Comparison of ENCODE assay signal across 15 mouse cellular contexts in genomic region chr7:89151345-89151744, GRCm38 (mm10).
DNase-seq lines count a peak whose midpoint lies in the region; ATAC-seq and TF ChIP-seq lines count a peak whose summit lies in the region.
"Had no signal": no experiment of that assay in that cellular context is flagged by ENCODE, and none has a peak within 500 bp of the region (broad histone marks: within the 10 kb centered on the region; RNA-seq: fewer than 3 reads in every experiment).

No protein-coding gene starts in this region.

- no peak overlapping the region for H3K4me2 ChIP-seq in hindbrain, embryonic 14.5 days (replicated peaks)
- H3K4me2 ChIP-seq in hindbrain, embryonic 13.5 days, result no peak overlapping the region
- H3K4me2 ChIP-seq: heart, embryonic 11.5 days; midbrain, embryonic 12.5 days had no signal

- peak; percentile 18 for DNase-seq in embryo, embryonic 11 days
- DNase-seq in embryo, embryonic 10 days (ENCODE audit: low spot score), result no peak
- DNase-seq in hindbrain, embryonic 10.5 days (ENCODE audit: low spot score), result peak; percentile 11
- no peak for DNase-seq in hindbrain, embryonic 14.5 days (ENCODE audit: low spot score)
- peak; percentile 10 for DNase-seq in kidney, postnatal 14 days
- no peak for DNase-seq in kidney, adult 18-20 months
- DNase-seq in cerebellum, adult 2 months, result no peak
- DNase-seq: adrenal gland, postnatal 14 days; cerebellum, adult 9-10 months; layer of hippocampus, adult 9-11 months had no signal

- no peak overlapping the region for H3K9ac ChIP-seq in hindbrain, embryonic 14.5 days
- no peak overlapping the region for H3K9ac ChIP-seq in hindbrain, embryonic 13.5 days
- H3K9ac ChIP-seq: midbrain, embryonic 12.5 days had no signal

- TF ChIP-seq CTCF in cerebellum, adult 2 months (IDR thresholded peaks at IDR 0.05; ENCODE audit: borderline replicate concordance, insufficient read depth, low read depth, low read length), result no peak

- no peak for TF ChIP-seq POLR2A in cerebellum, adult 2 months (IDR thresholded peaks at IDR 0.05; ENCODE audit: borderline replicate concordance, insufficient read depth, low read length)

- 59% methylated on average over 6 of the region's 6 CpGs for WGBS in hindbrain, embryonic 10.5 days
- WGBS in hindbrain, embryonic 14.5 days, result 38% methylated on average over 6 of the region's 6 CpGs
- 28% methylated on average over 6 of the region's 6 CpGs for WGBS in hindbrain, embryonic 13.5 days
- 80% methylated on average over 6 of the region's 6 CpGs for WGBS in cerebellum, adult 2 months

- ATAC-seq in hindbrain, embryonic 14.5 days (ENCODE audit: low FRiP score), result no peak
- ATAC-seq in hindbrain, embryonic 13.5 days (ENCODE audit: low FRiP score), result peak; percentile 57; the same call in 1 of the 2 replicates
- ATAC-seq: forebrain, embryonic 16.5 days had no signal

- H3K36me3 ChIP-seq in hindbrain, embryonic 10.5 days, result peaks cover 4% of the 10 kb centered on the region
- peaks cover 6% of the 10 kb centered on the region for H3K36me3 ChIP-seq in hindbrain, embryonic 14.5 days (replicated peaks; ENCODE audit: control insufficient read depth, insufficient read depth)
- peaks cover 18% of the 10 kb centered on the region for H3K36me3 ChIP-seq in hindbrain, embryonic 13.5 days

- H3K4me1 ChIP-seq in hindbrain, embryonic 10.5 days (replicated peaks), result peaks cover 9% of the 10 kb centered on the region
- no peaks in the 10 kb centered on the region for H3K4me1 ChIP-seq in hindbrain, embryonic 14.5 days (replicated peaks; ENCODE audit: control insufficient read depth, insufficient read depth, low read length)
- H3K4me1 ChIP-seq in hindbrain, embryonic 13.5 days (replicated peaks), result 0 out of 2 replicates have a peak, but pooled peaks cover 8% of the 10 kb centered on the region
- H3K4me1 ChIP-seq in cerebellum, adult 2 months (ENCODE audit: control insufficient read depth, insufficient read depth, low read length), result peaks cover 3% of the 10 kb centered on the region
- H3K4me1 ChIP-seq: midbrain, embryonic 12.5 days had no signal

- no peak overlapping the region for H3K4me3 ChIP-seq in hindbrain, embryonic 10.5 days
- H3K4me3 ChIP-seq in hindbrain, embryonic 14.5 days (replicated peaks; ENCODE audit: low read length), result no peak overlapping the region
- no peak overlapping the region for H3K4me3 ChIP-seq in hindbrain, embryonic 13.5 days
- no peak overlapping the region for H3K4me3 ChIP-seq in cerebellum, adult 2 months (replicated peaks; ENCODE audit: insufficient read depth, low read depth, low read length)
- H3K4me3 ChIP-seq: midbrain, embryonic 12.5 days had no signal

- no peaks in the 10 kb centered on the region for H3K27me3 ChIP-seq in hindbrain, embryonic 10.5 days (ENCODE audit: insufficient read depth, poor library complexity, severe bottlenecking)
- H3K27me3 ChIP-seq in hindbrain, embryonic 14.5 days (ENCODE audit: control insufficient read depth, insufficient read depth, low read length), result no peaks in the 10 kb centered on the region
- H3K27me3 ChIP-seq in hindbrain, embryonic 13.5 days, result no peaks in the 10 kb centered on the region
- H3K27me3 ChIP-seq in cerebellum, adult 2 months (ENCODE audit: control insufficient read depth, insufficient read depth, low read length), result no peaks in the 10 kb centered on the region
- H3K27me3 ChIP-seq: CH12.LX; midbrain, embryonic 12.5 days had no signal

- H3K9me3 ChIP-seq in hindbrain, embryonic 10.5 days, result no peaks in the 10 kb centered on the region
- no peaks in the 10 kb centered on the region for H3K9me3 ChIP-seq in hindbrain, embryonic 14.5 days (ENCODE audit: control insufficient read depth, low read length)
- H3K9me3 ChIP-seq in hindbrain, embryonic 13.5 days, result no peaks in the 10 kb centered on the region
- H3K9me3 ChIP-seq: midbrain, embryonic 12.5 days had no signal

- H3K27ac ChIP-seq in hindbrain, embryonic 10.5 days, result peak overlapping the region; percentile 35; the same call in 1 of the 2 replicates
- no peak overlapping the region for H3K27ac ChIP-seq in hindbrain, embryonic 14.5 days
- no peak overlapping the region for H3K27ac ChIP-seq in hindbrain, embryonic 13.5 days
- no peak overlapping the region for H3K27ac ChIP-seq in cerebellum, adult 2 months (ENCODE audit: insufficient read depth, low read length)
- H3K27ac ChIP-seq: midbrain, embryonic 12.5 days had no signal

Comparison
In these comparisons a context has a peak if more than half of its experiments do, and no peak if none do; other contexts are left out.
1. DNase-seq: peak in embryo, embryonic 11 days (single experiment), hindbrain, embryonic 10.5 days (single experiment) and kidney, postnatal 14 days (single experiment); none in embryo, embryonic 10 days (single experiment), hindbrain, embryonic 14.5 days (single experiment), kidney, adult 18-20 months (single experiment) and cerebellum, adult 2 months (0 of 2).